Mouse (Mus musculus) hindbrain, embryonic 14.5 days (tissue): ENCODE data around the gene Btrc. TPM values are rescaled to one million over a fixed set of nuclear protein-coding genes. Genes with fewer than 3 reads are reported as not detected.

Experiments
- ATAC-seq: fragments of 200-750 bp; cut with Nextera tagmentation; 2 replicates; pipeline ENCODE4 v1.8.0; 2017; ENCODE audit warnings: moderate number of reproducible peaks, mild to moderate bottlenecking, moderate TSS enrichment, moderate library complexity; ENCODE audit not compliant: low FRiP score
- DNase-seq: peaks from one replicate; pipeline ENCODE4 v3.0.0-alpha.2; 2015; ENCODE audit warnings: low spot score
- H3K27ac ChIP-seq: fragments of 300-500 bp; sonication (generic); 2 replicates; pipeline ENCODE4 v1.5.1; 2014; ENCODE audit warnings: mild to moderate bottlenecking, moderate library complexity
- H3K27me3 ChIP-seq: fragments of 300-500 bp; sonication (generic); 2 replicates; pipeline ENCODE4 v1.6.1; 2014; ENCODE audit warnings: mild to moderate bottlenecking, low read length, mixed read lengths; ENCODE audit not compliant: control insufficient read depth, insufficient read depth
- H3K36me3 ChIP-seq: fragments of 300-500 bp; sonication (generic); replicated peaks from 2 replicates; pipeline ENCODE4 v1.6.1; 2014; ENCODE audit not compliant: control insufficient read depth, insufficient read depth
- H3K4me1 ChIP-seq: fragments of 300-500 bp; sonication (generic); replicated peaks from 2 replicates; pipeline ENCODE4 v1.6.1; 2014; ENCODE audit warnings: antibody characterized with exemption, low read length, mixed read lengths; ENCODE audit not compliant: control insufficient read depth, insufficient read depth
- H3K4me2 ChIP-seq: fragments of 300-500 bp; sonication (generic); replicated peaks from 2 replicates; pipeline ENCODE4 v1.6.1; 2014; ENCODE audit warnings: mild to moderate bottlenecking, moderate library complexity
- H3K4me3 ChIP-seq: fragments of 300-500 bp; sonication (generic); replicated peaks from 2 replicates; pipeline ENCODE4 v1.5.1; 2014; ENCODE audit warnings: mild to moderate bottlenecking, low read length
- H3K9ac ChIP-seq: fragments of 300-500 bp; sonication (generic); 2 replicates; pipeline ENCODE4 v1.6.1; 2014
- H3K9me3 ChIP-seq: fragments of 300-500 bp; sonication (generic); 2 replicates; pipeline ENCODE4 v1.6.1; 2016; ENCODE audit warnings: low read length; ENCODE audit not compliant: control insufficient read depth
- WGBS: fragments of 180-500 bp; shearing (Covaris S2); extraction: QIAGEN DNeasy Blood & Tissue Kit; methylation state at CpG from one replicate; pipeline ENCODE4 v1.1.7; 2014; 5-methylcytosine and 5-hydroxymethylcytosine counted together
- polyA plus RNA-seq: library from polyadenylated mRNA; unstranded; fragments of >200 nt; fragmentation: Nextera tagmentation; extraction: Ambion mirVana; gene quantifications from 2 replicates; pipeline ENCODE4 v1.2.1, GENCODE M21; 2014

The Btrc gene
- polyA plus RNA-seq, 1 experiment from 2014 or later: 74.3 TPM

DNA sequence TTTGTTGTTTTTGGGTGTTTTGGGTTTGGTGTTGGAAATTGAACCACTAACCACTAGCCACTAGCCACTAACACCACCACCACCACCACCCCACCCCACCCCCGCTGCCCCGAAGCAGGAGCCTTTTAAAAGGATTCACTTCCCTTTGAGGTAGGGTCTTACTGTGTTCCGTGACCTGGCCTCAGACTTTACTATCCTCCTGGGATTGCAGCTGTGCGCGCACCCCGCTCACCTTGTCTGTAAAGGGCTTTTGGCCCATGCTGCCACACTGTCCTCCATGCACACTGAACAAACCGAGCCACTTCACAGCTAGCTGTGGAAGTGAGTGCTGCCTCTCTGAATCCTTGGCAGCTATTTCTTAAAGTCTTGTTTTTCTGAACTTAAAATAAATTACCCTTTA, 141.9 kb downstream of the Btrc start:
- Histone ChIP-seq H3K9me3 (no peaks in the 10 kb centered on the region), H3K9ac (no peak overlapping the region), H3K27me3 (no peaks in the 10 kb centered on the region), H3K4me1 (no peaks in the 10 kb centered on the region), H3K36me3 (peaks cover 7% of the 10 kb centered on the region; the same call in 1 of the 2 replicates), H3K27ac (no peak overlapping the region), H3K4me2 (no peak overlapping the region), H3K4me3 (no peak overlapping the region)
- ATAC-seq (no peak), DNase-seq (no peak)
- WGBS: 89% methylated on average over 7 of the region's 7 CpGs

DNA sequence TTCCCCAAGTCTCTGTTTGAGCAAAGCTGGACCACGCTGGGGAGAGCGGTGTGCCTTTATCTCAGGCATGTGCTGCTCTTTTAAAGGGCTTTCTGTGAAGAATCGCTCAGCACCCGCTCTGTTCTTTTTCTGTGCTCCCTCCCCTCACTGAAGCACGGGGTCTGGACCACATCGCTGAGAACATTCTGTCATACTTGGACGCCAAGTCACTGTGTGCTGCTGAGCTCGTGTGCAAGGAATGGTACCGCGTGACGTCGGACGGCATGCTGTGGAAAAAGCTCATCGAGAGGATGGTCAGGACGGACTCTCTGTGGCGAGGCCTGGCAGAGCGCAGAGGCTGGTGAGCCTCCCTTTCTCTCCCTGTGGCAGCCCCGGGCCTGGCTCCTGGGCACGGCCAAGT, 144.0 kb downstream of the Btrc start:
- Histone ChIP-seq H3K9me3 (no peaks in the 10 kb centered on the region), H3K27me3 (no peaks in the 10 kb centered on the region), H3K9ac (no peak overlapping the region), H3K4me3 (no peak overlapping the region), H3K27ac (no peak overlapping the region), H3K36me3 (peaks cover 7% of the 10 kb centered on the region; the same call in 1 of the 2 replicates), H3K4me2 (no peak overlapping the region), H3K4me1 (0 out of 2 replicates have a peak, but pooled peaks cover 10% of the 10 kb centered on the region)
- WGBS: 77% methylated on average over 19 of the region's 19 CpGs
- DNase-seq: no peak
- no peak for ATAC-seq

DNA sequence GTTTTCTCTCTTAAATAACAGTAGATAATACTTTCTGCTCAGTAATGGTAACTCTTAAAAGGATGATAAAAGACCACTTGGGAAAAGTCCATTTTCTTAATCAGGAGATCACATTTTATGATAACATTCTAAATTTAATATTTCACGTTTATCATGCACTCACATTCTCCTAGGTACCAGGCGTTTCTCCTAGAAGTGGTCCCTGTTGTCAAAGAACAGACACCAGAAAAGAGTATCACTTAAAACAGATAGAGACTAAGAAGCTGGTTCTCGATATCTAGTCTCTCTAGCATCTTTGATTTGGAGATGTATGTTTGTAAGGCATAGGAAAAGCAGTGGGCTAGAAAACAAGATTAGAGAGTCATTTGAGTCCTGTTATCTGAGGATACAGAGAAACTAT, 147.1 kb downstream of the Btrc start:
- DNase-seq (no peak), ATAC-seq (no peak)
- Histone ChIP-seq H3K9me3 (no peaks in the 10 kb centered on the region), H3K4me1 (0 out of 2 replicates have a peak, but pooled peaks cover 10% of the 10 kb centered on the region), H3K27me3 (no peaks in the 10 kb centered on the region), H3K4me2 (no peak overlapping the region), H3K9ac (no peak overlapping the region), H3K36me3 (peaks cover 36% of the 10 kb centered on the region), H3K4me3 (no peak overlapping the region), H3K27ac (no peak overlapping the region)
- 84% methylated on average over 3 of the region's 3 CpGs for WGBS

DNA sequence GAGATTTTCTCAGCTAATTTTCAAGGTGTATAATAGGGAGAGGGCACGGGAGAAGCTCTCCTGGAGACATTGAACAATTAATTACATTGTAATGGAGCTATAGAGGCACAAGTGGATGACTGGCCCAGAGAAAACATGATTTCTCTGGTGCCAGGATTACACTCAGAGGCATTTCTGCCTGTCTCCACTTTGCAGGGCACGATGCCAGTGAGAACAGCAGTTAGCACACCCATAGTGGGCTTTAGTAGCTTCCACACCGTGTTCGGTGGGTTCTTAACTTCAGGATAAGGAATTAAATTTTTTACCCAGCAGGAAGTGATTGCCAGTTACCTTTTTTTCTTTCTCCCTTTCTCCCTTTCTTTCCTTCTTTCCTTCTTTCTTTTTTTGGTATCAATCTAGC, 147.9 kb downstream of the Btrc start:
- Histone ChIP-seq H3K36me3 (peaks cover 43% of the 10 kb centered on the region), H3K27ac (no peak overlapping the region), H3K4me2 (no peak overlapping the region), H3K4me1 (0 out of 2 replicates have a peak, but pooled peaks cover 10% of the 10 kb centered on the region), H3K9ac (no peak overlapping the region), H3K4me3 (no peak overlapping the region), H3K27me3 (no peaks in the 10 kb centered on the region), H3K9me3 (no peaks in the 10 kb centered on the region)
- 60% methylated on average over 4 of the region's 4 CpGs for WGBS
- DNase-seq: no peak
- no peak for ATAC-seq

DNA sequence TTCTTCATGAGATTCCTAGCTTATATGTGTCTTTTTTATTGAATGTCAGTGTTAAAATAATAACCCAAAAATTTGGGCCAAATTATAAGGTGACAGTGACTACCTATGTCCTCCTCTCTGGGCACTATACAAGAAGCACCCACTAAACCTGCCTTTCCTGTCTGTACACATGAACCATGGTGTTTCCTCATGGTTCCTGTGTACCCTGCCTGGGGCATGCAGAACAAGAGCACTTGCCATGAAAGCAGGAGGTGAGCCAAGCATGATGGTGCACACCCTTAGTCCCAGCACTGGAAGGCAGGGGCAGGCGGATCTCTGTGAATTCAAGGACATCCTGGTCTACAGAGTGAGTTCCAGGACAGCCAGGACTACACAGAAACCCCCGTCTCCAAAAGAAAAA, 151.8 kb downstream of the Btrc start:
- Histone ChIP-seq H3K9ac (no peak overlapping the region), H3K36me3 (peaks cover 71% of the 10 kb centered on the region), H3K9me3 (no peaks in the 10 kb centered on the region), H3K4me1 (0 out of 2 replicates have a peak, but pooled peaks cover 10% of the 10 kb centered on the region), H3K27me3 (no peaks in the 10 kb centered on the region), H3K27ac (no peak overlapping the region), H3K4me3 (no peak overlapping the region), H3K4me2 (no peak overlapping the region)
- ATAC-seq: no peak
- no peak for DNase-seq
- 86% methylated on average over 2 of the region's 2 CpGs for WGBS

DNA sequence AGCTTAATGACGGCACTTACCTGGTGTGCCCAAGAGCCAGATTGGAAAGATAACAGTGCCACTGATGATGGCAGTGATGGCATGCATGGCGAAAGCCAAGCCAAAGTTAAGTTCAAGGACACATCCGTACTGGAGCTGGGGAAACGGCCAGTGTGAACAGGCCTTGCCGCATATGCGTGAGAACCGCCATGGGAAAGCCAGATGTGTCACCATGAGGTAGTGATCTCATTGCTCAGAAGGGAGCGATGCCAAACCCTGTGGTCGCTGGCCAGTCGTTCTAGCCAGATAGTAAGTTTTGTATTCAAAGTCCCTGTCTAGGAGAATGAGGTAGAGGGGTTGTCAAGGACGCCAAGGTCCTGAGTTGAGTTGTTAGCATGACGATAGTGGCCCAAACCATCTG, 152.7 kb downstream of the Btrc start:
- 96% methylated on average over 12 of the region's 12 CpGs for WGBS
- 0 out of 2 replicates have a peak, but pooled peaks cover 4% of the 10 kb centered on the region for H3K4me1 ChIP-seq
- H3K9ac ChIP-seq: no peak overlapping the region
- no peak for DNase-seq
- peaks cover 80% of the 10 kb centered on the region for H3K36me3 ChIP-seq
- no peaks in the 10 kb centered on the region for H3K27me3 ChIP-seq
- no peaks in the 10 kb centered on the region for H3K9me3 ChIP-seq
- H3K27ac ChIP-seq: no peak overlapping the region
- no peak overlapping the region for H3K4me2 ChIP-seq
- no peak overlapping the region for H3K4me3 ChIP-seq
- ATAC-seq: no peak

DNA sequence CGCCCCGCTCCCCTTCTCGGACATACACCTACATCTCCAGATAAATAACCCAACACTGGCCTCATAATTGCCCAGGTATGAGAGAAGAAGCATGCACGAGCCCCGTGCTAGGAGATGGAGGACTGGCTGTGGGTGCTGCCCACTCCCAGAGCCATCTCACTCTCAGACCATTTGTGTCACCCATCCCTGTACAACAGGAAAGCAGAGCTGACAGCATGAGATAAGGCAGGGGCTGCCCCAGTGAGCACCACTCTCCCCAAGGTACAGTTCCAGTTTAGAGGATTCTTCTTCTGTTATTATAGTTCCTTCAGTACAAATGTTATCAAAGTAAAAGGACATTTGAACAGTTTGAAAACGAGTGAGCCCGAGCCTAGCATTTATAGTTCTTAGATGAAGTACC, 163.8 kb downstream of the Btrc start:
- Histone ChIP-seq H3K36me3 (peaks cover 61% of the 10 kb centered on the region), H3K27me3 (no peaks in the 10 kb centered on the region), H3K4me1 (no peaks in the 10 kb centered on the region), H3K4me2 (no peak overlapping the region), H3K27ac (no peak overlapping the region), H3K4me3 (no peak overlapping the region), H3K9me3 (no peaks in the 10 kb centered on the region), H3K9ac (no peak overlapping the region)
- 96% methylated on average over 7 of the region's 7 CpGs for WGBS
- DNase-seq (no peak), ATAC-seq (no peak)

DNA sequence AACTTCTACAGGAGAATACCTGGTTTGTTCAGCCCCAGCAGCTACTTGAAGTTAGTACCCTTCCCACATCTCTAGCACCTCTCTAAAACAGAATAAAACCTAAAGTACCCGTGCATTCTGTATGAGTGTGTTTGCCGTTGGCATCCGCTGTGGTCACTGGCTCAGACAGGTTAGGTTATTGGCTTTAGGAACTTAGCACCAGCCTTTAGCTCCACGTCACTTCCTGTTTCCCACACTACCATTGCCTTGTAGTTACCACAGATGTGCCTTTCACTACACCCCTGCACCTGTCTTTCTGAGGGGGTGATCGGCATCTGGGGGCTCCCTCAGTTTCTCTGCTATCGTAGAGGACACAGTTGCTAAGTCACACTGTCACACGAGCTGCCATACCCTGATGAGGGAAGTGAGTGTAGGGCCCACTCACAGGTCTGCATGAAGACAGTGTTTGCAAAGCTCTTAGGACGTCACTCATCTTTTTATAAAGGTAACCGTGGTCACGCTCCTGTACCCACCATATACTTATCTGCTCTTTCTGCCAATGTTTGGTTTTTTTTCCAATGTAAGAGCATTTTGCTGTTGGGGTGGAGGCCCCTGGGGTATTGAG, 164.5 kb downstream of the Btrc start:
- 95% methylated on average over 10 of the region's 10 CpGs for WGBS
- no peaks in the 10 kb centered on the region for H3K9me3 ChIP-seq
- H3K4me2 ChIP-seq: no peak overlapping the region
- no peaks in the 10 kb centered on the region for H3K27me3 ChIP-seq
- no peak overlapping the region for H3K4me3 ChIP-seq
- H3K27ac ChIP-seq: no peak overlapping the region
- ATAC-seq (no peak), DNase-seq (no peak)
- no peak overlapping the region for H3K9ac ChIP-seq
- H3K4me1 ChIP-seq: no peaks in the 10 kb centered on the region
- peaks cover 55% of the 10 kb centered on the region for H3K36me3 ChIP-seq

DNA sequence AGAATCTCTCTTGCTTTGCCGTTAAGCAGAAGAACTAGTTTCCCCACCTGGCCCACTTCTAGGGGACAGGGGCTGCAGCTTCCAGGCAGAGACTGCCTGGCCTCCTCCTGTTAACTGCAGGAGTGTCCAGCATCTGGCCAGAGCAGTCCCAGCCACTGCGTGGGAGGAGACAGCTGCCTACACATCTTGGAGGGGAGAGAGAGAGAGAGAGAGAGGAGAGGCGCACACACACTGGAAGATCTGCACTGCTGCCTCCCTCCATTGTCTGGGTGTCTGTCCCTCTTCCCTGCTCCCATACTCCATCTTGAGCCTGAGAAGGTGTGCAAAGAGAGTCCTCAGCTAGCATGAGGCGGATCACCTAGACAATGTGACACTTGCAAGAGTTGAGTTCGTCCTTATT, 165.8 kb downstream of the Btrc start:
- 82% methylated on average over 5 of the region's 5 CpGs for WGBS
- no peak overlapping the region for H3K4me2 ChIP-seq
- H3K27ac ChIP-seq: no peak overlapping the region
- H3K4me1 ChIP-seq: no peaks in the 10 kb centered on the region
- H3K9ac ChIP-seq: no peak overlapping the region
- DNase-seq (no peak), ATAC-seq (no peak)
- no peaks in the 10 kb centered on the region for H3K27me3 ChIP-seq
- no peak overlapping the region for H3K4me3 ChIP-seq
- no peaks in the 10 kb centered on the region for H3K9me3 ChIP-seq
- H3K36me3 ChIP-seq: peaks cover 45% of the 10 kb centered on the region
